Mouse (Mus musculus): ENCODE results near the gene 1700003E16Rik. TPM values are rescaled to one million over a fixed set of nuclear protein-coding genes. Genes with fewer than 3 reads are reported as not detected.

Gene 1700003E16Rik
- total and polyA plus RNA-seq, 2 experiments from 2014 or later, result 10.2 to 12.7 TPM

DNA sequence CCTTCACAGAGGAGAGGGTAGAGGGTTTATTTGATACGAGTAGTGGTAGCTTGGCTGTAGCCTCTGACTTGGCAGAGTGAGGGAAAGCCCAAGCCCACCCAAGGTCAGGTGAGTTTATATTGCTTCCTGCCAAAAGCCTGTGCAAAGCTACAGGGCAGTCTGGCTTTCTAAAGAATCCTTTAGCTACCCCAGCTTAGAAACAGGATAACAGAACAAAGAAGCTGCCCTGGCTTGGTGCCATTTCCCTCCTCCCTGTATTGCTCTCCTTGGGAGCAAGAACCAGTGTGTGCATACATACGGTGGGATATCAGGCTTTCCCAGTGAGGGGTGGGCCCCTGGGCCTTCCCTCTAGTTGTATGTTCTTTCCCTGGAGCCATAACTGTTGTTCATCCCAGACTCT, 54.3 kb downstream of the 1700003E16Rik start:
- Histone ChIP-seq H3K4me2 (ENCODE audit: low read depth, low read length) (no peak overlapping the region), H3K27me3 (ENCODE audit: insufficient read depth, low read length) (no peaks in the 10 kb centered on the region), H3K9ac (replicated peaks; ENCODE audit: low read length) (no peak overlapping the region), H3K27ac (no peak overlapping the region), H3K4me3 (ENCODE audit: low read length) (no peak overlapping the region), H3K9me3 (ENCODE audit: low read length) (no peaks in the 10 kb centered on the region), H3K36me3 (ENCODE audit: insufficient read depth, low read length) (no peaks in the 10 kb centered on the region), H3K4me1 (ENCODE audit: insufficient read depth, low read length) (no peaks in the 10 kb centered on the region)
- 33% methylated on average over 2 of the region's 2 CpGs for WGBS
- no peak for TF ChIP-seq CTCF (IDR thresholded peaks at IDR 0.05; ENCODE audit: low read depth)
- ATAC-seq (no peak), DNase-seq (ENCODE audit: low spot score) (peak; percentile 25)

GRCm38 (mm10) chr6:83211526-83211925, 55.3 kb downstream of the 1700003E16Rik start:
- no peaks in the 10 kb centered on the region for H3K27me3 ChIP-seq (ENCODE audit: insufficient read depth, low read length)
- no peak overlapping the region for H3K9ac ChIP-seq (replicated peaks; ENCODE audit: low read length)
- no peak overlapping the region for H3K4me2 ChIP-seq (ENCODE audit: low read depth, low read length)
- no peak overlapping the region for H3K4me3 ChIP-seq (ENCODE audit: low read length)
- ATAC-seq, result no peak
- peak overlapping the region; percentile 21; the same call in 1 of the 2 replicates for H3K27ac ChIP-seq
- WGBS, result 29% methylated on average over 5 of the region's 5 CpGs
- no peaks in the 10 kb centered on the region for H3K9me3 ChIP-seq (ENCODE audit: low read length)
- H3K4me1 ChIP-seq (ENCODE audit: insufficient read depth, low read length), result no peaks in the 10 kb centered on the region
- peak; percentile 27 for DNase-seq (ENCODE audit: low spot score)
- H3K36me3 ChIP-seq (ENCODE audit: insufficient read depth, low read length), result no peaks in the 10 kb centered on the region
- TF ChIP-seq CTCF (IDR thresholded peaks at IDR 0.05; ENCODE audit: low read depth), result no peak

Other genes with a start within 250 kb of the 1700003E16Rik start
- gene Sema4f, start 216.6 kb upstream of the 1700003E16Rik start, total RNA-seq (2014; rRNA removed), result 19.2 and 21.6 TPM in 2 replicates
- 18.1 and 19.4 TPM in 2 replicates for gene Sema4f, start 216.6 kb upstream of the 1700003E16Rik start, polyA plus RNA-seq (2015; fragmentation: Nextera tagmentation; extraction: Ambion mirVana)
- gene M1ap, start 209.5 kb upstream of the 1700003E16Rik start, total RNA-seq (2014; rRNA removed), result 0.16 TPM in 1 of 2 replicates, not detected in the other
- gene M1ap, start 209.5 kb upstream of the 1700003E16Rik start, polyA plus RNA-seq (2015; fragmentation: Nextera tagmentation; extraction: Ambion mirVana), result 0.24 and 0.38 TPM in 2 replicates
- 4.3 and 15.4 TPM in 2 replicates for gene Dok1, start 122.9 kb upstream of the 1700003E16Rik start, total RNA-seq (2014; rRNA removed)
- gene Dok1, start 122.9 kb upstream of the 1700003E16Rik start, polyA plus RNA-seq (2015; fragmentation: Nextera tagmentation; extraction: Ambion mirVana), result 1.8 and 2.5 TPM in 2 replicates
- gene Loxl3, start 122.2 kb upstream of the 1700003E16Rik start, total RNA-seq (2014; rRNA removed), result 4.6 and 6.1 TPM in 2 replicates
- gene Loxl3, start 122.2 kb upstream of the 1700003E16Rik start, polyA plus RNA-seq (2015; fragmentation: Nextera tagmentation; extraction: Ambion mirVana), result 5.4 and 5.6 TPM in 2 replicates
- 185 and 219 TPM in 2 replicates for gene Aup1, start 101.9 kb upstream of the 1700003E16Rik start, total RNA-seq (2014; rRNA removed)
- gene Aup1, start 101.9 kb upstream of the 1700003E16Rik start, polyA plus RNA-seq (2015; fragmentation: Nextera tagmentation; extraction: Ambion mirVana), result 136 and 148 TPM in 2 replicates
- 48.4 and 54.2 TPM in 2 replicates for gene Htra2, start 101.1 kb upstream of the 1700003E16Rik start, total RNA-seq (2014; rRNA removed)
- gene Htra2, start 101.1 kb upstream of the 1700003E16Rik start, polyA plus RNA-seq (2015; fragmentation: Nextera tagmentation; extraction: Ambion mirVana), result 82.9 and 88.2 TPM in 2 replicates
- gene Dqx1, start 98.6 kb upstream of the 1700003E16Rik start, total RNA-seq (2014; rRNA removed), result 0.50 TPM in 1 of 2 replicates, not detected in the other
- 0.36 and 0.42 TPM in 2 replicates for gene Dqx1, start 98.6 kb upstream of the 1700003E16Rik start, polyA plus RNA-seq (2015; fragmentation: Nextera tagmentation; extraction: Ambion mirVana)
- 0.54 TPM in 1 of 2 replicates, not detected in the other for gene Tlx2, start 86.1 kb upstream of the 1700003E16Rik start, total RNA-seq (2014; rRNA removed)
- gene Tlx2, start 86.1 kb upstream of the 1700003E16Rik start, polyA plus RNA-seq (2015; fragmentation: Nextera tagmentation; extraction: Ambion mirVana), result not detected in 2 replicates
- 11.0 and 16.4 TPM in 2 replicates for gene Pcgf1, start 78.5 kb upstream of the 1700003E16Rik start, total RNA-seq (2014; rRNA removed)
- 27.8 and 29.1 TPM in 2 replicates for gene Pcgf1, start 78.5 kb upstream of the 1700003E16Rik start, polyA plus RNA-seq (2015; fragmentation: Nextera tagmentation; extraction: Ambion mirVana)
- gene Lbx2, start 70.0 kb upstream of the 1700003E16Rik start, total RNA-seq (2014; rRNA removed), result not detected in 2 replicates
- gene Lbx2, start 70.0 kb upstream of the 1700003E16Rik start, polyA plus RNA-seq (2015; fragmentation: Nextera tagmentation; extraction: Ambion mirVana), result not detected in 2 replicates
- 12.7 and 19.9 TPM in 2 replicates for gene Ccdc142, start 54.8 kb upstream of the 1700003E16Rik start, total RNA-seq (2014; rRNA removed)
- 4.7 TPM in 2 replicates for gene Ccdc142, start 54.8 kb upstream of the 1700003E16Rik start, polyA plus RNA-seq (2015; fragmentation: Nextera tagmentation; extraction: Ambion mirVana)
- gene Gm42688, start 54.8 kb upstream of the 1700003E16Rik start, total RNA-seq (2014; rRNA removed), result 4.3 and 5.7 TPM in 2 replicates
- gene Gm42688, start 54.8 kb upstream of the 1700003E16Rik start, polyA plus RNA-seq (2015; fragmentation: Nextera tagmentation; extraction: Ambion mirVana), result 3.0 and 3.7 TPM in 2 replicates
- 72.5 and 73.7 TPM in 2 replicates for gene Mrpl53, start 47.4 kb upstream of the 1700003E16Rik start, total RNA-seq (2014; rRNA removed)
- gene Mrpl53, start 47.4 kb upstream of the 1700003E16Rik start, polyA plus RNA-seq (2015; fragmentation: Nextera tagmentation; extraction: Ambion mirVana), result 122 and 126 TPM in 2 replicates
- 44.9 and 48.5 TPM in 2 replicates for gene Mogs, start 40.9 kb upstream of the 1700003E16Rik start, total RNA-seq (2014; rRNA removed)
- 20.5 and 21.1 TPM in 2 replicates for gene Mogs, start 40.9 kb upstream of the 1700003E16Rik start, polyA plus RNA-seq (2015; fragmentation: Nextera tagmentation; extraction: Ambion mirVana)
- gene Wbp1, start 34.8 kb upstream of the 1700003E16Rik start, total RNA-seq (2014; rRNA removed), result 182 and 209 TPM in 2 replicates
- 99.6 and 101 TPM in 2 replicates for gene Wbp1, start 34.8 kb upstream of the 1700003E16Rik start, polyA plus RNA-seq (2015; fragmentation: Nextera tagmentation; extraction: Ambion mirVana)
- gene Ino80b, start 31.0 kb upstream of the 1700003E16Rik start, total RNA-seq (2014; rRNA removed), result 26.7 and 31.0 TPM in 2 replicates
- gene Ino80b, start 31.0 kb upstream of the 1700003E16Rik start, polyA plus RNA-seq (2015; fragmentation: Nextera tagmentation; extraction: Ambion mirVana), result 12.0 and 14.8 TPM in 2 replicates
- gene Rtkn, start 20.9 kb upstream of the 1700003E16Rik start, total RNA-seq (2014; rRNA removed), result 40.0 and 73.6 TPM in 2 replicates
- 20.8 and 21.1 TPM in 2 replicates for gene Rtkn, start 20.9 kb upstream of the 1700003E16Rik start, polyA plus RNA-seq (2015; fragmentation: Nextera tagmentation; extraction: Ambion mirVana)
- gene Wdr54, start within 50 bp of the 1700003E16Rik start, total RNA-seq (2014; rRNA removed), result 8.5 and 13.8 TPM in 2 replicates
- gene Wdr54, start within 50 bp of the 1700003E16Rik start, polyA plus RNA-seq (2015; fragmentation: Nextera tagmentation; extraction: Ambion mirVana), result 19.9 and 20.0 TPM in 2 replicates
- gene Dctn1, start 9.5 kb downstream of the 1700003E16Rik start, total RNA-seq (2014; rRNA removed), result 124 and 132 TPM in 2 replicates
- gene Dctn1, start 9.5 kb downstream of the 1700003E16Rik start, polyA plus RNA-seq (2015; fragmentation: Nextera tagmentation; extraction: Ambion mirVana), result 145 and 153 TPM in 2 replicates
- gene Slc4a5, start 63.4 kb downstream of the 1700003E16Rik start, total RNA-seq (2014; rRNA removed), result 5.2 and 6.0 TPM in 2 replicates
- 2.5 and 2.8 TPM in 2 replicates for gene Slc4a5, start 63.4 kb downstream of the 1700003E16Rik start, polyA plus RNA-seq (2015; fragmentation: Nextera tagmentation; extraction: Ambion mirVana)
- 21.1 and 24.1 TPM in 2 replicates for gene Mthfd2, start 169.5 kb downstream of the 1700003E16Rik start, total RNA-seq (2014; rRNA removed)
- gene Mthfd2, start 169.5 kb downstream of the 1700003E16Rik start, polyA plus RNA-seq (2015; fragmentation: Nextera tagmentation; extraction: Ambion mirVana), result 24.2 and 26.7 TPM in 2 replicates
- gene Mob1a, start 169.6 kb downstream of the 1700003E16Rik start, total RNA-seq (2014; rRNA removed), result 31.7 and 32.8 TPM in 2 replicates
- 11.3 and 11.6 TPM in 2 replicates for gene Mob1a, start 169.6 kb downstream of the 1700003E16Rik start, polyA plus RNA-seq (2015; fragmentation: Nextera tagmentation; extraction: Ambion mirVana)
- 7.1 and 11.2 TPM in 2 replicates for gene Bola3, start 192.7 kb downstream of the 1700003E16Rik start, total RNA-seq (2014; rRNA removed)
- 71.0 and 85.4 TPM in 2 replicates for gene Bola3, start 192.7 kb downstream of the 1700003E16Rik start, polyA plus RNA-seq (2015; fragmentation: Nextera tagmentation; extraction: Ambion mirVana)